Mouse (Mus musculus) lung, embryonic 16.5 days (tissue): ENCODE results near the gene Cacna1d. TPM values are rescaled to one million over a fixed set of nuclear protein-coding genes. Genes with fewer than 3 reads are reported as not detected.
A peak's percentile ranks its signal among the peaks of the same experiment; 100 is the strongest.

Experiments used
- ATAC-seq: fragments of 200-750 bp; cut with Nextera tagmentation; 2 replicates; pipeline ENCODE4 v1.8.0; 2017; ENCODE audit warnings: low read depth, mild to moderate bottlenecking, moderate library complexity
- H3K27ac ChIP-seq: fragments of 300-500 bp; sonication (generic); 2 replicates; pipeline ENCODE4 v1.5.1; 2014; ENCODE audit warnings: mild to moderate bottlenecking, control low read depth, low read length
- H3K27me3 ChIP-seq: fragments of 300-500 bp; sonication (generic); 2 replicates; pipeline ENCODE4 v1.6.1; 2014; ENCODE audit warnings: low read depth, low read length, mixed read lengths; ENCODE audit not compliant: control insufficient read depth, insufficient read depth
- H3K36me3 ChIP-seq: fragments of 300-500 bp; sonication (generic); 2 replicates; pipeline ENCODE4 v1.6.1; 2014; ENCODE audit warnings: low read length; ENCODE audit not compliant: control insufficient read depth, insufficient read depth
- H3K4me1 ChIP-seq: fragments of 300-500 bp; sonication (generic); replicated peaks from 2 replicates; pipeline ENCODE4 v1.6.1; 2014; ENCODE audit warnings: low read length, mixed read lengths; ENCODE audit not compliant: control insufficient read depth, insufficient read depth
- H3K4me2 ChIP-seq: fragments of 300-500 bp; sonication (generic); 2 replicates; pipeline ENCODE4 v1.6.1; 2014; ENCODE audit warnings: low read depth, low read length, control low read depth
- H3K4me3 ChIP-seq: fragments of 300-500 bp; sonication (generic); 2 replicates; pipeline ENCODE4 v1.5.1; 2014; ENCODE audit warnings: mild to moderate bottlenecking, low read length, control low read depth
- H3K9ac ChIP-seq: fragments of 300-500 bp; sonication (generic); 2 replicates; pipeline ENCODE4 v1.6.1; 2014; ENCODE audit warnings: low read length, control low read depth
- H3K9me3 ChIP-seq: fragments of 300-500 bp; sonication (generic); 2 replicates; pipeline ENCODE4 v1.6.1; 2016; ENCODE audit warnings: low read length; ENCODE audit not compliant: control insufficient read depth
- WGBS: fragments of 180-500 bp; shearing (Covaris S2); extraction: QIAGEN DNeasy Blood & Tissue Kit; methylation state at CpG from one replicate; pipeline ENCODE4 v1.1.7; 2014; 5-methylcytosine and 5-hydroxymethylcytosine counted together
- polyA plus RNA-seq: library from polyadenylated mRNA; unstranded; fragments of >200 nt; fragmentation: Nextera tagmentation; extraction: Ambion mirVana; gene quantifications from 2 replicates; pipeline ENCODE4 v1.2.1, GENCODE M21; 2015

The Cacna1d gene
- polyA plus RNA-seq, 1 experiment from 2014 or later = 9.2 TPM

- Histone ChIP-seq H3K27ac (no peak overlapping the region), H3K4me3 (no peak overlapping the region), H3K36me3 (no peaks in the 10 kb centered on the region), H3K4me1 (0 out of 2 replicates have a peak, but pooled peaks cover 3% of the 10 kb centered on the region), H3K27me3 (no peaks in the 10 kb centered on the region), H3K9me3 (no peaks in the 10 kb centered on the region), H3K4me2 (no peak overlapping the region), H3K9ac (no peak overlapping the region)
- WGBS = 71% methylated on average over 4 of the region's 4 CpGs
- ATAC-seq = no peak
Observed at GRCm38 (mm10) chr14:30367074-30367473, 124.2 kb downstream of the Cacna1d start.

GRCm38 (mm10) chr14:30365866-30366265 is 125.4 kb downstream of the Cacna1d start:
- Histone ChIP-seq H3K27me3 (no peaks in the 10 kb centered on the region), H3K4me3 (no peak overlapping the region), H3K9ac (no peak overlapping the region), H3K27ac (no peak overlapping the region), H3K36me3 (no peaks in the 10 kb centered on the region), H3K4me2 (no peak overlapping the region), H3K9me3 (no peaks in the 10 kb centered on the region), H3K4me1 (peaks cover 9% of the 10 kb centered on the region; the same call in 1 of the 2 replicates)
- no peak for ATAC-seq
- 77% methylated on average over 5 of the region's 5 CpGs for WGBS

- ATAC-seq = peak; percentile 82
- no peaks in the 10 kb centered on the region for H3K9me3 ChIP-seq
- H3K4me2 ChIP-seq = no peak overlapping the region
- peak overlapping the region; percentile 80 for H3K27ac ChIP-seq
- H3K27me3 ChIP-seq = no peaks in the 10 kb centered on the region
- WGBS = 33% methylated on average over 3 of the region's 3 CpGs
- H3K4me1 ChIP-seq = peaks cover 10% of the 10 kb centered on the region; the same call in 1 of the 2 replicates
- no peak overlapping the region for H3K4me3 ChIP-seq
- H3K9ac ChIP-seq = no peak overlapping the region
- H3K36me3 ChIP-seq = no peaks in the 10 kb centered on the region
Observed at GRCm38 (mm10) chr14:30363487-30364167, 127.6 kb downstream of the Cacna1d start.

- Histone ChIP-seq H3K4me3 (no peak overlapping the region), H3K4me1 (peaks cover 10% of the 10 kb centered on the region; the same call in 1 of the 2 replicates), H3K27me3 (no peaks in the 10 kb centered on the region), H3K4me2 (no peak overlapping the region), H3K27ac (peak overlapping the region; percentile 89), H3K9me3 (no peaks in the 10 kb centered on the region), H3K36me3 (no peaks in the 10 kb centered on the region), H3K9ac (no peak overlapping the region)
- ATAC-seq = no peak
- 69% methylated on average over 4 of the region's 4 CpGs for WGBS
Observed at GRCm38 (mm10) chr14:30362370-30362769, 128.9 kb downstream of the Cacna1d start.

GRCm38 (mm10) chr14:30360478-30360877 is 130.8 kb downstream of the Cacna1d start:
- 42% methylated on average over 4 of the region's 4 CpGs for WGBS
- peaks cover 10% of the 10 kb centered on the region; the same call in 1 of the 2 replicates for H3K4me1 ChIP-seq
- H3K4me2 ChIP-seq = no peak overlapping the region
- H3K36me3 ChIP-seq = no peaks in the 10 kb centered on the region
- H3K9ac ChIP-seq = no peak overlapping the region
- no peaks in the 10 kb centered on the region for H3K27me3 ChIP-seq
- peak; percentile 81 for ATAC-seq
- H3K9me3 ChIP-seq = no peaks in the 10 kb centered on the region
- H3K4me3 ChIP-seq = no peak overlapping the region
- H3K27ac ChIP-seq = peak overlapping the region; percentile 78

GRCm38 (mm10) chr14:30360004-30360403 is 131.3 kb downstream of the Cacna1d start:
- Histone ChIP-seq H3K36me3 (no peaks in the 10 kb centered on the region), H3K4me1 (peaks cover 10% of the 10 kb centered on the region; the same call in 1 of the 2 replicates), H3K27ac (peak overlapping the region; percentile 78), H3K27me3 (no peaks in the 10 kb centered on the region), H3K9me3 (no peaks in the 10 kb centered on the region), H3K4me3 (no peak overlapping the region), H3K9ac (no peak overlapping the region), H3K4me2 (no peak overlapping the region)
- 47% methylated on average over 6 of the region's 6 CpGs for WGBS
- peak; percentile 41; the same call in 1 of the 2 replicates for ATAC-seq

GRCm38 (mm10) chr14:30358028-30358427 is 133.2 kb downstream of the Cacna1d start:
- H3K36me3 ChIP-seq = no peaks in the 10 kb centered on the region
- WGBS = 58% methylated on average over 1 of the region's 1 CpGs
- ATAC-seq = no peak
- no peak overlapping the region for H3K27ac ChIP-seq
- H3K4me3 ChIP-seq = no peak overlapping the region
- H3K9ac ChIP-seq = no peak overlapping the region
- H3K4me1 ChIP-seq = peaks cover 16% of the 10 kb centered on the region
- no peak overlapping the region for H3K4me2 ChIP-seq
- no peaks in the 10 kb centered on the region for H3K9me3 ChIP-seq
- peaks cover 2% of the 10 kb centered on the region; the same call in 1 of the 2 replicates for H3K27me3 ChIP-seq

- WGBS = 63% methylated on average over 3 of the region's 3 CpGs
- Histone ChIP-seq H3K4me3 (no peak overlapping the region), H3K27me3 (peaks cover 5% of the 10 kb centered on the region; the same call in 1 of the 2 replicates), H3K9me3 (no peaks in the 10 kb centered on the region), H3K9ac (no peak overlapping the region), H3K4me1 (peaks cover 15% of the 10 kb centered on the region), H3K36me3 (no peaks in the 10 kb centered on the region), H3K4me2 (no peak overlapping the region), H3K27ac (no peak overlapping the region)
- ATAC-seq = no peak
Observed at GRCm38 (mm10) chr14:30356456-30356855, 134.8 kb downstream of the Cacna1d start.

- H3K36me3 ChIP-seq = no peaks in the 10 kb centered on the region
- ATAC-seq = no peak
- no peak overlapping the region; the same call in 1 of the 2 replicates for H3K4me2 ChIP-seq
- no peaks in the 10 kb centered on the region for H3K9me3 ChIP-seq
- peaks cover 5% of the 10 kb centered on the region; the same call in 1 of the 2 replicates for H3K27me3 ChIP-seq
- H3K4me3 ChIP-seq = no peak overlapping the region
- no peak overlapping the region for H3K27ac ChIP-seq
- H3K9ac ChIP-seq = no peak overlapping the region; the same call in 1 of the 2 replicates
- peaks cover 13% of the 10 kb centered on the region for H3K4me1 ChIP-seq
- 62% methylated on average over 3 of the region's 3 CpGs for WGBS
Observed at GRCm38 (mm10) chr14:30354761-30355160, 136.5 kb downstream of the Cacna1d start.
